Mouse (Mus musculus): ENCODE results near the gene Rptn. TPM values are rescaled to one million over a fixed set of nuclear protein-coding genes. Genes with fewer than 3 reads are reported as not detected.
A peak's percentile ranks its signal among the peaks of the same experiment; 100 is the strongest.

The Rptn gene
- polyA plus RNA-seq, 1 experiment from 2014 or later, result not detected

GRCm38 (mm10) chr3:93378146-93378545 is 15.4 kb upstream of the Rptn start:
- Histone ChIP-seq H3K9ac (ENCODE audit: low read length) (no peak overlapping the region), H3K27me3 (replicated peaks; ENCODE audit: control insufficient read depth, insufficient read depth, low read length) (no peaks in the 10 kb centered on the region), H3K27ac (ENCODE audit: low read depth, low read length) (no peak overlapping the region), H3K4me1 (ENCODE audit: control insufficient read depth, insufficient read depth, low read length) (no peaks in the 10 kb centered on the region), H3K4me2 (ENCODE audit: low read length) (no peak overlapping the region), H3K4me3 (ENCODE audit: low read depth, low read length) (no peak overlapping the region), H3K9me3 (replicated peaks; ENCODE audit: control insufficient read depth, low read length) (no peaks in the 10 kb centered on the region), H3K36me3 (ENCODE audit: control insufficient read depth, insufficient read depth, low read length) (no peaks in the 10 kb centered on the region)
- ATAC-seq (no peak), DNase-seq (ENCODE audit: low spot score) (no peak)
- 37% methylated on average over 4 of the region's 4 CpGs for WGBS

- Histone ChIP-seq H3K36me3 (ENCODE audit: control insufficient read depth, insufficient read depth, low read length) (no peaks in the 10 kb centered on the region), H3K4me3 (ENCODE audit: low read depth, low read length) (no peak overlapping the region), H3K4me1 (ENCODE audit: control insufficient read depth, insufficient read depth, low read length) (no peaks in the 10 kb centered on the region), H3K9ac (ENCODE audit: low read length) (no peak overlapping the region), H3K4me2 (ENCODE audit: low read length) (no peak overlapping the region), H3K9me3 (replicated peaks; ENCODE audit: control insufficient read depth, low read length) (no peaks in the 10 kb centered on the region), H3K27me3 (replicated peaks; ENCODE audit: control insufficient read depth, insufficient read depth, low read length) (no peaks in the 10 kb centered on the region), H3K27ac (ENCODE audit: low read depth, low read length) (no peak overlapping the region)
- ATAC-seq, result no peak
- WGBS, result 91% methylated on average over 3 of the region's 3 CpGs
- no peak for DNase-seq (ENCODE audit: low spot score)
These were observed 10.4 kb downstream of the Rptn start for GRCm38 (mm10) chr3:93403936-93404335.

- Histone ChIP-seq H3K27me3 (replicated peaks; ENCODE audit: control insufficient read depth, insufficient read depth, low read length) (no peaks in the 10 kb centered on the region), H3K4me3 (ENCODE audit: low read depth, low read length) (no peak overlapping the region), H3K4me2 (ENCODE audit: low read length) (no peak overlapping the region), H3K27ac (ENCODE audit: low read depth, low read length) (no peak overlapping the region), H3K36me3 (ENCODE audit: control insufficient read depth, insufficient read depth, low read length) (no peaks in the 10 kb centered on the region), H3K4me1 (ENCODE audit: control insufficient read depth, insufficient read depth, low read length) (no peaks in the 10 kb centered on the region), H3K9me3 (replicated peaks; ENCODE audit: control insufficient read depth, low read length) (no peaks in the 10 kb centered on the region), H3K9ac (ENCODE audit: low read length) (no peak overlapping the region)
- DNase-seq (ENCODE audit: low spot score) (peak; percentile 22), ATAC-seq (no peak)
- WGBS, result 31% methylated on average over 5 of the region's 5 CpGs
These were observed 13.5 kb downstream of the Rptn start for GRCm38 (mm10) chr3:93406992-93407391.

- Histone ChIP-seq H3K4me1 (ENCODE audit: control insufficient read depth, insufficient read depth, low read length) (no peaks in the 10 kb centered on the region), H3K9me3 (replicated peaks; ENCODE audit: control insufficient read depth, low read length) (no peaks in the 10 kb centered on the region), H3K4me3 (ENCODE audit: low read depth, low read length) (no peak overlapping the region), H3K27ac (ENCODE audit: low read depth, low read length) (no peak overlapping the region), H3K36me3 (ENCODE audit: control insufficient read depth, insufficient read depth, low read length) (no peaks in the 10 kb centered on the region), H3K27me3 (replicated peaks; ENCODE audit: control insufficient read depth, insufficient read depth, low read length) (no peaks in the 10 kb centered on the region), H3K9ac (ENCODE audit: low read length) (no peak overlapping the region), H3K4me2 (ENCODE audit: low read length) (no peak overlapping the region)
- WGBS, result 20% methylated on average over 2 of the region's 2 CpGs
- ATAC-seq (no peak), DNase-seq (ENCODE audit: low spot score) (no peak)
These were observed 18.4 kb downstream of the Rptn start for GRCm38 (mm10) chr3:93411905-93412304.

- Histone ChIP-seq H3K9me3 (replicated peaks; ENCODE audit: control insufficient read depth, low read length) (no peaks in the 10 kb centered on the region), H3K27me3 (replicated peaks; ENCODE audit: control insufficient read depth, insufficient read depth, low read length) (no peaks in the 10 kb centered on the region), H3K9ac (ENCODE audit: low read length) (no peak overlapping the region), H3K36me3 (ENCODE audit: control insufficient read depth, insufficient read depth, low read length) (no peaks in the 10 kb centered on the region), H3K4me3 (ENCODE audit: low read depth, low read length) (no peak overlapping the region), H3K4me1 (ENCODE audit: control insufficient read depth, insufficient read depth, low read length) (no peaks in the 10 kb centered on the region), H3K4me2 (ENCODE audit: low read length) (no peak overlapping the region), H3K27ac (ENCODE audit: low read depth, low read length) (no peak overlapping the region)
- 33% methylated on average over 3 of the region's 3 CpGs for WGBS
- no peak for ATAC-seq
- no peak for DNase-seq (ENCODE audit: low spot score)
These were observed 38.2 kb downstream of the Rptn start for GRCm38 (mm10) chr3:93431673-93432072.

- H3K27ac ChIP-seq (ENCODE audit: low read depth, low read length), result no peak within 1 kb of the TSS
- peak within 1 kb of the TSS; percentile 96 for H3K4me2 ChIP-seq (ENCODE audit: low read length)
- 0 out of 2 replicates have a peak, but pooled peaks cover 6% of the 10 kb centered on the region for H3K4me1 ChIP-seq (ENCODE audit: control insufficient read depth, insufficient read depth, low read length)
- peaks cover 15% of the 10 kb centered on the region; the same call in 1 of the 2 replicates for H3K27me3 ChIP-seq (replicated peaks; ENCODE audit: control insufficient read depth, insufficient read depth, low read length)
- no peak for DNase-seq (ENCODE audit: low spot score)
- ATAC-seq, result no peak
- H3K36me3 ChIP-seq (ENCODE audit: control insufficient read depth, insufficient read depth, low read length), result no peaks in the 10 kb centered on the region
- 84% methylated on average over 1 of the region's 1 CpGs for WGBS
- H3K9ac ChIP-seq (ENCODE audit: low read length), result no peak within 1 kb of the TSS
- no peaks in the 10 kb centered on the region for H3K9me3 ChIP-seq (replicated peaks; ENCODE audit: control insufficient read depth, low read length)
- peak within 1 kb of the TSS; percentile 60; the same call in 1 of the 2 replicates for H3K4me3 ChIP-seq (ENCODE audit: low read depth, low read length)
These were observed 48.5 kb downstream of the Rptn start, which contains the start of gene Tchh for GRCm38 (mm10) chr3:93442030-93442429. Tchh (plus strand) TSS chr3:93442330.

GRCm38 (mm10) chr3:93443501-93444101 is 50.1 kb downstream of the Rptn start:
- H3K9ac ChIP-seq (ENCODE audit: low read length), result peak overlapping the region; percentile 61
- peak overlapping the region; percentile 60 for H3K4me3 ChIP-seq (ENCODE audit: low read depth, low read length)
- no peaks in the 10 kb centered on the region for H3K9me3 ChIP-seq (replicated peaks; ENCODE audit: control insufficient read depth, low read length)
- H3K27ac ChIP-seq (ENCODE audit: low read depth, low read length), result no peak overlapping the region
- whole genome bisulfite sequencing, result under 1% methylated on average over 38 of the region's 38 CpGs
- no peak for ATAC-seq
- H3K4me1 ChIP-seq (ENCODE audit: control insufficient read depth, insufficient read depth, low read length), result peaks cover 8% of the 10 kb centered on the region; the same call in 1 of the 2 replicates
- H3K36me3 ChIP-seq (ENCODE audit: control insufficient read depth, insufficient read depth, low read length), result no peaks in the 10 kb centered on the region
- H3K27me3 ChIP-seq (replicated peaks; ENCODE audit: control insufficient read depth, insufficient read depth, low read length), result peaks cover 22% of the 10 kb centered on the region; the same call in 1 of the 2 replicates
- H3K4me2 ChIP-seq (ENCODE audit: low read length), result peak overlapping the region; percentile 96
- peak; percentile 46 for DNase-seq (ENCODE audit: low spot score)

- Histone ChIP-seq H3K27ac (ENCODE audit: low read depth, low read length) (peak overlapping the region; percentile 55; the same call in 1 of the 2 replicates), H3K9ac (ENCODE audit: low read length) (peak overlapping the region; percentile 61), H3K4me2 (ENCODE audit: low read length) (peak overlapping the region; percentile 96), H3K9me3 (replicated peaks; ENCODE audit: control insufficient read depth, low read length) (no peaks in the 10 kb centered on the region), H3K4me3 (ENCODE audit: low read depth, low read length) (peak overlapping the region; percentile 60), H3K27me3 (replicated peaks; ENCODE audit: control insufficient read depth, insufficient read depth, low read length) (peaks cover 22% of the 10 kb centered on the region; the same call in 1 of the 2 replicates), H3K4me1 (ENCODE audit: control insufficient read depth, insufficient read depth, low read length) (peaks cover 8% of the 10 kb centered on the region; the same call in 1 of the 2 replicates), H3K36me3 (ENCODE audit: control insufficient read depth, insufficient read depth, low read length) (no peaks in the 10 kb centered on the region)
- WGBS, result under 1% methylated on average over 56 of the region's 56 CpGs
- ATAC-seq, result peak; percentile 84
- DNase-seq (ENCODE audit: low spot score), result peak; percentile 91
These were observed 51.1 kb downstream of the Rptn start for GRCm38 (mm10) chr3:93444343-93445164.
